Mouse (Mus musculus) heart, postnatal 0 days (tissue): ENCODE results near the gene Hras. TPM values are rescaled to one million over a fixed set of nuclear protein-coding genes. Genes with fewer than 3 reads are reported as not detected.
A peak's percentile ranks its signal among the peaks of the same experiment; 100 is the strongest.

Experiments used
- ATAC-seq: fragments of 200-750 bp; cut with Nextera tagmentation; 2 replicates; pipeline ENCODE4 v1.8.0; 2017; ENCODE audit warnings: low read depth, moderate number of reproducible peaks, moderate library complexity; ENCODE audit not compliant: insufficient read depth
- DNase-seq: peaks from one replicate; pipeline ENCODE4 v3.0.0-alpha.2; 2016; ENCODE audit warnings: low spot score
- H3K27ac ChIP-seq: fragments of 300-500 bp; sonication (generic); 2 replicates; pipeline ENCODE4 v1.5.1; 2014; ENCODE audit warnings: low read depth, mild to moderate bottlenecking
- H3K27me3 ChIP-seq: fragments of 300-500 bp; sonication (generic); 2 replicates; pipeline ENCODE4 v1.6.1; 2014; ENCODE audit warnings: low read length, mixed read lengths; ENCODE audit not compliant: control insufficient read depth, insufficient read depth
- H3K36me3 ChIP-seq: fragments of 300-500 bp; sonication (generic); replicated peaks from 2 replicates; pipeline ENCODE4 v1.6.1; 2014; ENCODE audit warnings: low read length, mixed read lengths; ENCODE audit not compliant: control insufficient read depth, insufficient read depth
- H3K4me1 ChIP-seq: fragments of 300-500 bp; sonication (generic); 2 replicates; pipeline ENCODE4 v1.6.1; 2014; ENCODE audit warnings: antibody characterized with exemption; ENCODE audit not compliant: control insufficient read depth, insufficient read depth
- H3K4me2 ChIP-seq: fragments of 300-500 bp; sonication (generic); 2 replicates; pipeline ENCODE4 v1.6.1; 2014; ENCODE audit warnings: low read depth, mild to moderate bottlenecking, low read length, moderate library complexity
- H3K4me3 ChIP-seq: fragments of 300-500 bp; sonication (generic); 2 replicates; pipeline ENCODE4 v1.5.1; 2014; ENCODE audit warnings: low read depth, low read length
- H3K9ac ChIP-seq: fragments of 300-500 bp; sonication (generic); replicated peaks from 2 replicates; pipeline ENCODE4 v1.6.1; 2014; ENCODE audit warnings: low read depth, low read length, mixed read lengths
- H3K9me3 ChIP-seq: fragments of 300-500 bp; sonication (generic); replicated peaks from 2 replicates; pipeline ENCODE4 v1.6.1; 2016; ENCODE audit warnings: low read length; ENCODE audit not compliant: control insufficient read depth
- CTCF ChIP-seq: IDR thresholded peaks from 2 replicates; pipeline ENCODE4 v1.5.1; 2016; ENCODE audit warnings: antibody characterized with exemption, control low read depth, low read depth
- EP300 ChIP-seq: IDR thresholded peaks from 2 replicates; pipeline ENCODE4 v1.6.1; 2016; ENCODE audit warnings: antibody characterized with exemption, low read depth
- WGBS: fragments of 180-500 bp; shearing (Covaris S2); extraction: QIAGEN DNeasy Blood & Tissue Kit; methylation state at CpG from one replicate; pipeline ENCODE4 v1.1.7; 2014; 5-methylcytosine and 5-hydroxymethylcytosine counted together
- polyA plus RNA-seq: library from polyadenylated mRNA; unstranded; fragments of >200 nt; fragmentation: Nextera tagmentation; extraction: Ambion mirVana; gene quantifications from 2 replicates; pipeline ENCODE4 v1.2.1, GENCODE M21; 2015
- total RNA-seq: library from RNA; depleted of rRNA; stranded (reverse); fragments of >200 nt; gene quantifications from 2 replicates; pipeline ENCODE4 v1.2.3, GENCODE M21; 2014; ENCODE audit warnings: low replicate concordance

Hras gene
- total and polyA plus RNA-seq, 2 experiments from 2014 or later = 72.2 to 78.9 TPM

DNA sequence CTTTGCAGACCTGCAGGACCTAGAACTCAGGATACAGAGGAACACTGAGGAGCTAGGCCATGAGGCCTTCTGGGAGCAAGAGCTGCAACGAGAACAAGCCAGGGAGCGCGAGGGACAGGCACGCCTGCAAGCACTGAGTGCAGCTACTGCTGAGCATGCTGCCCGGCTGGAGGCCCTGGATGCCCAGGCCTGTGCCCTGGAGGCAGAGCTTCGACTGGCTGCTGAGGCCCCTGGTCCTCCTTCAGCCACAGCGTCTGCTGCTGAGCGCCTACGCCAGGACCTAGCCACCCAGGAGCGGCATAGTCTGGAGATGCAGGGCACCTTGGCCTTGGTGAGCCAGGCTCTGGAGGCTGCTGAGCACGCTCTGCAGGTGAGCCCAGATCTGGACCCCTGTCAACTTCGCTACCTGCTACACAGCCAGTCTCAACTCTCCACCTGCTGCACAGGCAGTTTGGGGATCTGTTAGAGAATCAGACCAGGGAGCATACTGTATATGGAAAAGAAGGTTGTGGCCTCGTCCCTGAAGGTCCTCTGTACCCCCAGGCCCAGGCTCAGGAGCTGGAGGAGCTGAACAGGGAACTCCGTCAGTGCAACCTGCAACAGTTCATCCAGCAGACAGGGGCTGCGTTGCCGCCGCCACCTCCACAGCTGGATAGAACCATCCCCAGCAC lies 23.7 kb upstream of the Hras start:
- DNase-seq = no peak
- Histone ChIP-seq H3K36me3 (no peaks in the 10 kb centered on the region), H3K27me3 (no peaks in the 10 kb centered on the region), H3K27ac (no peak overlapping the region), H3K9me3 (no peaks in the 10 kb centered on the region), H3K4me3 (no peak overlapping the region), H3K4me2 (no peak overlapping the region), H3K4me1 (peaks cover 29% of the 10 kb centered on the region), H3K9ac (no peak overlapping the region)
- TF ChIP-seq CTCF = no peak
- TF ChIP-seq EP300 = no peak
- WGBS = 93% methylated on average over 17 of the region's 17 CpGs
- no peak for ATAC-seq

DNA sequence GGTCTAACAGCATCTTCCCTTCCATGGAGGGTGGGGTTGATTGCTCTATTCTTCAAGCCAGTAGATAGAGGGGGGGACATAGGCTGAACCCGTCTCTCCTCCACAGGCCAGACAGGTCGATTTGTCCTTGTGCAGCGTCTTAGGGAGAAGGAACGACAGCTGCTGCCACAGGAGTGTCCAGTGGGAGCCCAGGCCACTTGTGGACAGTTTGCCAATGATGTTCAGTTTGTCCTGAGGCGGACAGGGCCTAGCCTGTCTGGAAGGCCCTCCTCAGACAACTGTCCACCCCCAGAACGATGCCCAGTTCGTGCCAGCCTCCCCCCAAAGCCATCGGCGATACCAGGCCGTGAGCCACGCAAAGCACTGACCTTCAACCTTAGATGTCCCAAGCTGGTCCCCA lies 23.1 kb upstream of the Hras start:
- H3K4me3 ChIP-seq = no peak overlapping the region
- peak overlapping the region; percentile 90; the same call in 1 of the 2 replicates for H3K4me2 ChIP-seq
- no peaks in the 10 kb centered on the region for H3K27me3 ChIP-seq
- peaks cover 24% of the 10 kb centered on the region for H3K4me1 ChIP-seq
- no peaks in the 10 kb centered on the region for H3K9me3 ChIP-seq
- H3K36me3 ChIP-seq = no peaks in the 10 kb centered on the region
- no peak for TF ChIP-seq EP300
- TF ChIP-seq CTCF = no peak
- 0 out of 2 replicates have a peak overlapping the region, but pooled peaks have one; percentile 49 for H3K9ac ChIP-seq
- no peak overlapping the region for H3K27ac ChIP-seq
- ATAC-seq (no peak), DNase-seq (no peak)
- 91% methylated on average over 11 of the region's 11 CpGs for WGBS

DNA sequence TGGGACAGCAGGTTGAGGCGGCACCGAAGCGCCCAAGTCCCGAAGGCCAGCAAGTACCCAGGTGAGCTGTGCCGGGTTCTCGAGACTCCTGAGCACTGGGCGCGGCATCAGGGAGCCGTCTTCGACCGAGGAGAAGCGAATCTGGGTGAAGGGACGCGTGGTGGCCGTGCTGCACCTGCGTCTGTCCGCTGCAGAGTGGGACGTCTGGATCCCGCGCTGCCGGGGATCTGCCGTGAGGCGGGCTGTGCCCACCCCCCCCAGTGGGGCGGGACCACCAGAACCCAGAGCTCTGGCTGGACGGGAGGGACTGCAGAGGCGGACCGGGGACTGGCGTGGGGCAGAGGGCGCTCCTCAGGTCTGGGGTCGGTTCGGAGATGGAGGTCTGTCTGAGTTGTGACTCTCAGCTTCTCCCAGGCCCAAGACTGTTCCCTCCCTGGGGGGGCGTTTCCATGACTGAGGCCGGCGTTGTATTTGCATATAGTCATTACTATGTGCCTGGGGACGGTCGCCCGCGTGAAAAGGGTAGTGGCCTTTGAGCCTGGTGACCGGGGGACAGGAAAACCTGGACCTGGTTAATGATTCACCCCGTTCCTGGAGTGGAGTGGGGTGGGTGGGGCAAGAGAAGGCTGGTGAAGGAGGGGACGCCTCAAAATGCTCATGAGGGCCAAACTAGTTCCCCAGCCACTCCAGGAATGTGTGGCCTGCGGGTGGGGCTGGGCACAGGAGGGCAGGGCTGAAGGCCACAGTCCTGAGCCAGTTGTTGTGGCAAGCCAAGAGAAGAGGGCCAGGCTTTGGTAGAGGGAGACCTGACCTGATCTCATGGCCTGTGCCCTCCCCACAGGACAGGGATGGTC lies 22.3 kb upstream of the Hras start:
- no peak for TF ChIP-seq EP300
- no peak for TF ChIP-seq CTCF
- Histone ChIP-seq H3K4me3 (peak overlapping the region; percentile 56), H3K4me2 (peak overlapping the region; percentile 90), H3K9me3 (no peaks in the 10 kb centered on the region), H3K27me3 (no peaks in the 10 kb centered on the region), H3K9ac (peak overlapping the region; percentile 49; the same call in 1 of the 2 replicates), H3K27ac (peak overlapping the region; percentile 52; the same call in 1 of the 2 replicates), H3K4me1 (peaks cover 19% of the 10 kb centered on the region), H3K36me3 (no peaks in the 10 kb centered on the region)
- DNase-seq (peak; percentile 23), ATAC-seq (peak; percentile 52)
- 1% methylated on average over 42 of the region's 42 CpGs for WGBS

DNA sequence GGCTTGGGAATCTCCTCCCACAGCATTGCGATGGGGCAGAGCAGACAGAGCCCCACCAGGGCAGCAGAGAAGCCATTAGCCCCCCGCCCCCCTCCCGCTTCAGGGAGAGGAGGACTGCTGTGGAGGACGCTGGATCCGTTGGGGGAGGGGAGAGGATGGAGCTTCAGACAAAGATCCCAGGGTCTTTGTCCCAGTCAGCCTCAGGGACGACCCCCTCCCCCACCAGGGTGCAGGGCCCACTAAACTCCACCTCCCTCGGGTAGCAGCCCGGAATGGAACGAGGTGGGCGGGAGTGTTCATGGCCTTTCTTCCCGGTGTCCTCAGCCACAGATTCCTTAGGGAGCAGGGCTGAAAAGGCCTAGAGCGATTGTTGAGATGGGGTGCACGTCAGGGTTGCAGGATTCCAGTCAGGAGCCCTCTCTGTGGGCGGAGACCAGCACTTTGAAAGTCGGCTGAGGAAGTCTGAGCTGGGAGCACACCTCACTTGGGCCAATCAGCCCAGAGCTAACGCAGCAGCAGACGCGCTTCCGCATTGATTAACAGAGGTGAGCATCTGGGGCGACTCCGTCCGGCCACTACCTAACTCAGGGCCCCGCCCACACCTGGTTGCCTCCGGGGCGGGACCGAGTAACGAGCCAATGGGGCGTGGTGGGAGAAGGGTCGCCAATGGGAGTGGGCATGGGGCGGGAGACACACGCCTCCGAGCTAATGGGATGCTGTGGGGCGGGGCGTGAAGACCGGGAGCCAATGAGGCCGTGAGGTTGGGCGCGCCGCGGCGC lies 21.5 kb upstream of the Hras start, which contains the start of gene Rassf7:
Rassf7 (plus strand) TSS at position 760 of the 779 bp plus-strand sequence.
- H3K36me3 ChIP-seq = no peaks in the 10 kb centered on the region
- TF ChIP-seq EP300 = no peak
- no peak for TF ChIP-seq CTCF
- peaks cover 12% of the 10 kb centered on the region; the same call in 1 of the 2 replicates for H3K4me1 ChIP-seq
- H3K4me3 ChIP-seq = peak within 1 kb of the TSS; percentile 56
- H3K27me3 ChIP-seq = no peaks in the 10 kb centered on the region
- H3K9me3 ChIP-seq = no peaks in the 10 kb centered on the region
- DNase-seq (peak; percentile 89), ATAC-seq (peak; percentile 92)
- 1% methylated on average over 41 of the region's 41 CpGs for WGBS
- peak within 1 kb of the TSS; percentile 90 for H3K4me2 ChIP-seq
- H3K27ac ChIP-seq = peak within 1 kb of the TSS; percentile 52; the same call in 1 of the 2 replicates
- peak within 1 kb of the TSS; percentile 49; the same call in 1 of the 2 replicates for H3K9ac ChIP-seq

DNA sequence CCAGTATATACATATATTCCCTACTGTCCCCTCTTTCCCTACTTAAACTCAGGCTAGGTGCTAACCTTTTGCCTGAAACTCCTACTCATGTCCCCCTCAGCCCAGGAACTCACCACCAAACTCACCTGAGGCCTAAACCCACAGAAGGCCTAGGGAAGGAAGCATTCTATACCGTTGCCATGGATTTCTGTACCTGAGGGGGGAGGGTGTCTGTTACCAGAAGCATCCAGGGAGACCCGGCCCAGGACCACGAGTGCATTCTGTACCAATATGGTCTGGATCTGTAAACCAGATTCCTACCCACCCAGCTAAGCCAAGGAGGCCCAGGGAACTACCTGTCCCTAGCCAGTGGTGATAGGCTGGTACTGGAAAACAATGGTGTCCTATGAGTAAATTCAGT lies 20.5 kb upstream of the Hras start:
- Histone ChIP-seq H3K4me3 (no peak overlapping the region), H3K4me1 (peaks cover 11% of the 10 kb centered on the region; the same call in 1 of the 2 replicates), H3K27ac (no peak overlapping the region), H3K27me3 (no peaks in the 10 kb centered on the region), H3K9ac (no peak overlapping the region), H3K36me3 (no peaks in the 10 kb centered on the region), H3K9me3 (no peaks in the 10 kb centered on the region), H3K4me2 (no peak overlapping the region)
- ATAC-seq (no peak), DNase-seq (no peak)
- TF ChIP-seq CTCF = no peak
- TF ChIP-seq EP300 = no peak
- WGBS = 67% methylated on average over 3 of the region's 3 CpGs
